Mouse (Mus musculus) intestine, postnatal 0 days (tissue): ENCODE results near the gene 2310030G06Rik. TPM values are rescaled to one million over a fixed set of nuclear protein-coding genes. Genes with fewer than 3 reads are reported as not detected.
A peak's percentile ranks its signal among the peaks of the same experiment; 100 is the strongest.

ENCODE experiments used
- ATAC-seq: fragments of 200-750 bp; cut with Nextera tagmentation; 2 replicates; pipeline ENCODE4 v1.8.0; 2017; ENCODE audit warnings: mild to moderate bottlenecking, moderate TSS enrichment, moderate library complexity
- H3K27ac ChIP-seq: fragments of 300-500 bp; sonication (generic); 2 replicates; pipeline ENCODE4 v1.5.1; 2014; ENCODE audit warnings: mild to moderate bottlenecking, low read depth, low read length, moderate library complexity
- H3K27me3 ChIP-seq: fragments of 300-500 bp; sonication (generic); replicated peaks from 2 replicates; pipeline ENCODE4 v1.6.1; 2014; ENCODE audit warnings: low read length, mixed read lengths; ENCODE audit not compliant: control insufficient read depth, insufficient read depth
- H3K36me3 ChIP-seq: fragments of 300-500 bp; sonication (generic); 2 replicates; pipeline ENCODE4 v1.6.1; 2014; ENCODE audit warnings: mild to moderate bottlenecking, moderate library complexity; ENCODE audit not compliant: control insufficient read depth, insufficient read depth
- H3K4me1 ChIP-seq: fragments of 300-500 bp; sonication (generic); replicated peaks from 2 replicates; pipeline ENCODE4 v1.6.1; 2014; ENCODE audit warnings: antibody characterized with exemption, low read length, mixed read lengths; ENCODE audit not compliant: control insufficient read depth, insufficient read depth
- H3K4me2 ChIP-seq: fragments of 300-500 bp; sonication (generic); replicated peaks from 2 replicates; pipeline ENCODE4 v1.6.1; 2014; ENCODE audit warnings: low read depth, mild to moderate bottlenecking, moderate library complexity
- H3K4me3 ChIP-seq: fragments of 300-500 bp; sonication (generic); 2 replicates; pipeline ENCODE4 v1.5.1; 2014; ENCODE audit warnings: low read depth, low read length
- H3K9ac ChIP-seq: fragments of 300-500 bp; sonication (generic); 2 replicates; pipeline ENCODE4 v1.6.1; 2014; ENCODE audit warnings: mild to moderate bottlenecking, low read depth, low read length
- H3K9me3 ChIP-seq: fragments of 300-500 bp; sonication (generic); 2 replicates; pipeline ENCODE4 v1.6.1; 2016; ENCODE audit warnings: mixed run types; ENCODE audit not compliant: control insufficient read depth
- CTCF ChIP-seq: sonication (generic); IDR thresholded peaks from 2 replicates; pipeline ENCODE4 v1.5.1; 2016; ENCODE audit warnings: low read depth, mild to moderate bottlenecking, control low read depth, antibody characterized with exemption, moderate library complexity
- WGBS: fragments of 180-500 bp; shearing (Covaris S2); extraction: QIAGEN DNeasy Blood & Tissue Kit; methylation state at CpG from one replicate; pipeline ENCODE4 v1.1.7; 2014; 5-methylcytosine and 5-hydroxymethylcytosine counted together
- polyA plus RNA-seq: library from polyadenylated mRNA; unstranded; fragments of >200 nt; fragmentation: Nextera tagmentation; extraction: Ambion mirVana; gene quantifications from 2 replicates; pipeline ENCODE4 v1.2.1, GENCODE M21; 2015

Gene 2310030G06Rik
- polyA plus RNA-seq, 1 experiment from 2014 or later = 45.3 TPM

DNA sequence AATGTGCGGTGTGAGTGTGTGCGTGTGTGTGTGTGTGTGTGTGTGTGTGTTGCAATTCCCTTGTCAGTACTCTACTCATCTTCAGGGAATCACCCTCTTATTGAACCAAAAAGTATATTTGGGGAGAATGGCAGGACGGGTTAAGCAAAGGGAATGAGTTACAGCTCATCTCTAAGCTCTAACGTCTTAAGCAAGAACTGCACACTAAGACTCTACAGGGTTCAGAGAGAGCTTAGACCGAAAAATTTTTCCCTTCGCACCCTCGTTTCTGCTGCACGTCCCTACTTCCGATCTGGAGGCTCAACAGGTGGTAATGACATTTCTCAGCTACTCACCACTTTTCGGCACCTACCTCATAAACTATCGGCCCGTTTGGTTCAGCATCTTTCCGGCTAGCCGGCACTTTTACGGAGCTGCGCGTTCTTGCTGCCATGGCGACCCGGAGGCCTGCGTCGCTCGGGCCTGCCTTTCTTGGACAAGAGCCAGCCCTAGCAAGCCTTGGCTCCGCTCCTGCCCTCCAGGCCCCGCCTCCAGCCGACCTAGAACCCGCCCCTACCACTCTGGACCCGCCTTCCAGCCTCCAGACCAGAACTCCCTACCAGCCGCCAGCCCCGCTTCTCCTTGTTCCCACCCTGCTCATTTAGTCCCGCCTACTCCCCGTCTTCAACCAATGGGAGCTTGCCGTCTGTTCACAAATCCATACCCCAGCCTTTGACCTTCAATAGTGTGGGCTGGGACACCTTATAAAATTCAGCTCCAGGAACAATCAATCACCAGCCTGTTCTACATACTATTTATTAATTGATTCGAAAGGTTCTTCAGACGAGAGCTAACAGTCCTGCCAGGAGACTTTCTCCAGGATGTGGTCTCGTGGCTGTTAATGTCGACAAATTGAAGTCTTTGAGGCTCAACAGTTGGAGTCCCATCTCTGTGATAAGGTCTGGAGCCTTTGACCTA, 7.1 kb downstream of the 2310030G06Rik start, which contains the start of gene Dixdc1:
Gene Dixdc1, minus strand, starts transcription at position 604 of the 957 bp plus-strand sequence.
- TF ChIP-seq CTCF = no peak
- Histone ChIP-seq H3K4me1 (no peaks in the 10 kb centered on the region), H3K27me3 (no peaks in the 10 kb centered on the region), H3K36me3 (peaks cover 5% of the 10 kb centered on the region; the same call in 1 of the 2 replicates), H3K27ac (no peak within 1 kb of the TSS), H3K4me3 (no peak within 1 kb of the TSS), H3K9me3 (no peaks in the 10 kb centered on the region), H3K4me2 (peak within 1 kb of the TSS; percentile 57), H3K9ac (no peak within 1 kb of the TSS)
- peak; percentile 97 for ATAC-seq
- 13% methylated on average over 36 of the region's 36 CpGs for WGBS

GRCm38 (mm10) chr9:50734989-50735388, 11.3 kb downstream of the 2310030G06Rik start:
- H3K9ac ChIP-seq = no peak overlapping the region
- no peak for ATAC-seq
- H3K4me2 ChIP-seq = no peak overlapping the region
- H3K4me3 ChIP-seq = no peak overlapping the region
- H3K9me3 ChIP-seq = no peaks in the 10 kb centered on the region
- no peak overlapping the region for H3K27ac ChIP-seq
- TF ChIP-seq CTCF = peak; percentile 87
- H3K27me3 ChIP-seq = no peaks in the 10 kb centered on the region
- no peaks in the 10 kb centered on the region for H3K36me3 ChIP-seq
- 3% methylated on average over 9 of the region's 9 CpGs for WGBS
- H3K4me1 ChIP-seq = no peaks in the 10 kb centered on the region

GRCm38 (mm10) chr9:50732560-50732959, 13.8 kb downstream of the 2310030G06Rik start:
- Histone ChIP-seq H3K9ac (no peak overlapping the region), H3K4me3 (no peak overlapping the region), H3K27me3 (no peaks in the 10 kb centered on the region), H3K27ac (no peak overlapping the region), H3K36me3 (no peaks in the 10 kb centered on the region), H3K4me1 (no peaks in the 10 kb centered on the region), H3K4me2 (no peak overlapping the region), H3K9me3 (no peaks in the 10 kb centered on the region)
- no peak for ATAC-seq
- WGBS = 41% methylated on average over 4 of the region's 4 CpGs
- no peak for TF ChIP-seq CTCF

- H3K27ac ChIP-seq = no peak overlapping the region
- no peaks in the 10 kb centered on the region for H3K9me3 ChIP-seq
- ATAC-seq = no peak
- H3K27me3 ChIP-seq = no peaks in the 10 kb centered on the region
- H3K4me2 ChIP-seq = no peak overlapping the region
- no peak overlapping the region for H3K4me3 ChIP-seq
- H3K4me1 ChIP-seq = no peaks in the 10 kb centered on the region
- TF ChIP-seq CTCF = no peak
- no peak overlapping the region for H3K9ac ChIP-seq
- WGBS = 54% methylated on average over 4 of the region's 4 CpGs
- no peaks in the 10 kb centered on the region for H3K36me3 ChIP-seq
These were observed 16.7 kb downstream of the 2310030G06Rik start for GRCm38 (mm10) chr9:50729600-50729999.

GRCm38 (mm10) chr9:50727925-50728651, 18.2 kb downstream of the 2310030G06Rik start:
- Histone ChIP-seq H3K4me2 (peak overlapping the region; percentile 98), H3K4me3 (peak overlapping the region; percentile 55), H3K4me1 (no peaks in the 10 kb centered on the region), H3K27ac (no peak overlapping the region), H3K9me3 (no peaks in the 10 kb centered on the region), H3K9ac (peak overlapping the region; percentile 40), H3K27me3 (no peaks in the 10 kb centered on the region), H3K36me3 (no peaks in the 10 kb centered on the region)
- WGBS = under 1% methylated on average over 45 of the region's 45 CpGs
- peak; percentile 46 for TF ChIP-seq CTCF
- ATAC-seq = peak; percentile 76
